Mouse (Mus musculus) olfactory bulb, adult 2 months (tissue): Measurements from ENCODE around the gene Med27.

Experiments
- CTCF ChIP-seq: fragments of 200-500 bp; IDR thresholded peaks from 2 replicates; pipeline ENCODE4 v1.5.1; 2012; ENCODE audit warnings: low read depth, mild to moderate bottlenecking, low read length, moderate library complexity; ENCODE audit not compliant: insufficient read depth
- POLR2A ChIP-seq: fragments of 200-500 bp; IDR thresholded peaks from 2 replicates; pipeline ENCODE4 v1.6.1; 2012; ENCODE audit warnings: mild to moderate bottlenecking, low read depth, low read length, moderate library complexity; ENCODE audit not compliant: insufficient read depth

GRCm38 (mm10) chr2:29481856-29482255, 135.2 kb downstream of the Med27 start:
- no peak for TF ChIP-seq CTCF
- TF ChIP-seq POLR2A: no peak
